Mouse (Mus musculus): ENCODE measurements around the gene A230050P20Rik.
"Not testable (repeated sequence)": the region's sequence is repeated elsewhere in the genome, so short reads cannot be mapped to it uniquely, and the experiment has no call there.

A230050P20Rik gene

DNA sequence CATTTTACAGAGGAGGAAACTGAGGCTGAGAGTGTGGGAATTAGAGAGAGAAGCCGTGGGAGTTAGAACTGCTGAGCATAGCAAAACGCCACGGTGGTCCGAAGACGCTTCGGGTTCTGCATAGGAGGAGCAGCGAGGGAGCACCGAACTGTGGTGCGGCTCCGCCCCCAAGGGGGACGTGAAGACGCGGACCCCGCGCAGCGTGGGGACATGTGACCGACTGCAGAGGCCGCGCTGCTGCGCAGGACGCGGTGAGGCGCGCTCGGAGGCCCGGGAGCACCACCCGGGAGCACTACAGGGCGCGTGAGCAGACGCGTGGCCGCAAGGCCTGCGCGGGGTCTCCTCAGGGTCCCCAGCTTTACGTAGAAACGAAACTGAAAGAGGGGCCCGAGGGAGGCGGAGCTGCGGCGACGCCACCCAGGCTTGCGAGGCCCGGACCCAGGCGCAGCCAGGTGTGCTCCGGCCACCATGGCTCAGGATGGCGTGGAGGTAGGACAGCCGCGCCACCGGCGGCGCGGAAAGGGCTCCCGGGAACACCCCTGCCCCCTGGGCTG lies at the start of gene A230050P20Rik:
Gene A230050P20Rik (plus strand): TSS at position 195 of the 554 bp plus-strand sequence.
- peak; percentile 18 for DNase-seq (ENCODE audit: low read depth, low spot score)

DNA sequence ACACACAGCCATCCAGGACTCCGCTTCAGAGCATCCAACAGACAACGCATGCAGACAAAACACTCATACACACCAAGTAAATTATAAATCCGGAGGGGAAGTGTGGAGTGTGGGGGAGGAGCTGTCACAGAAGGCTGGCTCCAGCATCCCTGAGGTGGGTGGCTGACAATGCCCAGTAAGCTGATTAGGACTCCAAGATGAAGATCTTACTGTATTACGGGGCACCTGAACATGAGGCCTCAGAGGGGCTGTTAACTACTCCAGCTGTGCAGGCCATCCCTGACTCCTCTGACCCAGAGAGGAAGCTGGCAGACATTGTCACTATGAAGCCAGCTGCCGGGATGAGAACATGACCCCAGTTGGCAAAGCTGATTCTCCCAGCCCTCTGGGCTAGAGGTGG lies 48.4 kb upstream of the A230050P20Rik start:
- peak; percentile 71 for DNase-seq (ENCODE audit: low read depth, low spot score)

DNA sequence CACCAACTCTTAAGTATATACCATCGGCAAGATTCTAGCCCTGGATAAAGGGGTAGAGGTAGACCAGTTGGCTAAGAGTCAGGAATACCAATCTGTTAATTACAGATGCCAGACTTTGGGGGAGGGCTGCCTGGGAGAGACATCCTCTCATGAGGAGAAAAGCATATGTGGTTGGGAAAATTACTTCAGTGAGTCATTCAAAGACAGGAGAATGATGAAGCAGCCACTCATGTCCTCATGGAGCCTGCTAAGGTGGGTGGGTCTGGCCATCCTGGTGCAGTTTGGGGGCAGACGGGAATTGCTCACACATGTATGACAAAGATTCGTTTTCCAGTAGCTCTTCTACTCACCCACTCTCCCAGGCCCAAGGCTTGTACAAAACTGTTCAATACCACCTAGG lies 45.6 kb upstream of the A230050P20Rik start:
- no peak for DNase-seq (ENCODE audit: low read depth, low spot score)

DNA sequence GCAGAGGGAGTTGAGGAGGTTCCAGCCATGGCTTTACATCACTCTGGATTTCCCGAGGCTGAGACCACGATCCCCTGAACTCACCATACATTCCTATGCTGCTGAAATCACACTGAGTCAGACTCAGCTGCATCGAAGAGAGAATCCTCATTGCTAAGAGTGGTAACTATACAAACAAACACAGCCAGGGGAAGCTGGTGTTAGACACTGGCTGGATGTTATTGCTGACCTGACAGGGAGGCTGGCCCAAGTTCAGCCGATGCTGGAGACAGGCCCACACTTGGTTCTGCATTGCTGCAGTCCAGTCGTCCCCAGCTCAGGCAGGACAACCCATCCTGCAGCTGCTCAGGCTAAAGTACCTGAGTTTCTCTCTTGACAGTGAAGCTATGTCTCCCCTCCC lies 42.7 kb upstream of the A230050P20Rik start:
- DNase-seq (ENCODE audit: low read depth, low spot score), result no peak

DNA sequence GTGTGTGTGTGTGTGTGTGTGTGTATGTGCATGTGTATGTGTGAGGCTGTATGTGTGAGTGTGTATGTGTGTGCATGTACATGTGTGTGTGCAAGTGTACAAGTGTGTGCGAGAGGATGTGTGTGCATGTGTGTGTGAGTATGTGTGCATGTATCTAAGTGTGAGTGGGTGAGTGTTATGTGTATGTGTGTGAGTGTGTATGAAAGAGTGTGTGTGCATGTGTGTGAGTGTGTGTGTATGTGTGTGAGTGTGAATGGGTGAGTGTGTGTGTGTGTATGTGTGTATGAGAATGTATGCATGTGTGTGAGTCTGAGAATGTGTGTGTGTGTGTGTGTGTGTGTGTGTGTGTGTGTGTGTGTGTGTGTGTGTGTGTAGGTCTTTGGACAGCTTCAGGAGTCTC lies 40.3 kb upstream of the A230050P20Rik start:
- no peak for DNase-seq (ENCODE audit: low read depth, low spot score)

DNA sequence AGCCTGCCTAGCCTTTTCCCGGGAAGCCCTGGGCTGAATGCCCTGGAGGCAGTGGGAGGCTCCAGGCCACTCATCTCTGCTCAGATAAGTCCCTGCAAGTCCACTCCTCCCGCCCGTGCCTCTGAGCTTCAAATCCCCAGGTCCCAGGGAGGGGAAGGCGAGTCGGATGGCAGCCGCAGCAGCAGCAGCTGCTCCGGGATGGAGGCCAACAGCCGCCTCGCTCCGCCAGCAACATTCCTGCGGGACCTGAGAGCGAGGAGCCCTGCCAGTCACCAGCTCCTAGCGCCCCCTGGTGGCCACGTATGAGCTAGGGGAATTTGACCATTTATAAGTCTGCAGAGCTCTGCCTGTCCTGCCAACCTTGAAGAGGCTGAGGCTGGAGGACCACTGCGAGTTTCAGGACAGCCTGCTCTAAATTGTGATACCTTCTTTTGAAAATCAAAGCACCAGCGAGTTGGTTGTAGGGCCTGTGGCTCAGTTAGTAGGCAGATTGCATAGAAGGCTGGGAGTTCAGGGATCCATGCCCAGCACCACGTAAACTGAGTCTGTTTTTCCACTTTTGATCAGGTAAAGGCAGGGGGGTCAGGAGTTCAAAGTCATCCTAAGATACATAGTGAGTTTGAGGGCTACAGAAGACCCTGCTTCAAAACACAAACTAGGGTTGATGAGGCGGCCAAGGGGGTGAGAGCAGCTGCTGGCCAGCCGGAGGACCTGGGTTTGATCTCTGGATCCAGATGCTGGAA lies 37.4 kb upstream of the A230050P20Rik start:
- peak; percentile 79 for DNase-seq (ENCODE audit: low read depth, low spot score)

DNA sequence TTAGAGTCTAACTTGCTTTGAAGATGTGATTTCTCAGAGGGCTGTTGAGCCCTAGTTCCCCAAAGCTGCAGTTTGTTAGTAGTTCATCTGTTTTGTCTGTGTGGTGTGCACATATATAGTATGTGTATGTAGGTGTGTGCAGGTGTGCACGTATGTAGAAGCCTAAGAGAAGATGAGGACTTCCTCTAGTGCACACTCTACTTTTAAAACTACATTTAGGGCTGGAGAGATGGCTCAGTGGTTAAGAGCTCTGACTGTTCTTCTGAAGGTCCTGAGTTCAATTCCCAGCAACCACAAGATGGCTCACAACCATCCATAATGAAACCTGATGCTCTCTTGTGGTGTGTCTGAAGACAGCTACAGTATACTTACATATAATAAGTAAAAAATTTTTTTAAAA lies 33.6 kb upstream of the A230050P20Rik start:
- no peak for DNase-seq (ENCODE audit: low read depth, low spot score)

DNA sequence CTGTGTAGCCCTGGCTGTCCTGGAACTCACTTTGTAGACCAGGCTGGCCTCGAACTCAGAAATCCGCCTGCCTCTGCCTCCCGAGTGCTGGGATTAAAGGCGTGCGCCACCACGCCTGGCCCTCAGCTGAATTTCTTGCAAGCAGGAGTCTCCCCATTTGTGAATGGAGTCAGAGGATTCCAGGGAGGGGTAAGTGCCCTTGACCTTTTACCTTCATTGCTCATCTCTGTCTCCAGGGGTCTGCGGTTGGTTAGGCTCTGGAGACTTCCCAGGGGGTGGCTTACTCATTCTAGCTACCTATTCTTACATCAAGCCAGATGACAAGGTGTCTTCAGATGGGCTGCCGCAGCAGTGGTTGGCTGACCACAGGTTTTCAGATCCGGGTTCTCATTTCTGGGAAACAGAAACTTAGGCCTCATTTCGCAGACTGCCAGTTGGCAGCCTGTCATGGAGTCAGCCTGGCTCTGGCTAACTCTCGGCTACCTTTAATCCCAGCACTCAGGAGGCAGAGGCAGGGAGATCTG lies 32.9 kb upstream of the A230050P20Rik start:
- DNase-seq (ENCODE audit: low read depth, low spot score), result not testable (repeated sequence)

DNA sequence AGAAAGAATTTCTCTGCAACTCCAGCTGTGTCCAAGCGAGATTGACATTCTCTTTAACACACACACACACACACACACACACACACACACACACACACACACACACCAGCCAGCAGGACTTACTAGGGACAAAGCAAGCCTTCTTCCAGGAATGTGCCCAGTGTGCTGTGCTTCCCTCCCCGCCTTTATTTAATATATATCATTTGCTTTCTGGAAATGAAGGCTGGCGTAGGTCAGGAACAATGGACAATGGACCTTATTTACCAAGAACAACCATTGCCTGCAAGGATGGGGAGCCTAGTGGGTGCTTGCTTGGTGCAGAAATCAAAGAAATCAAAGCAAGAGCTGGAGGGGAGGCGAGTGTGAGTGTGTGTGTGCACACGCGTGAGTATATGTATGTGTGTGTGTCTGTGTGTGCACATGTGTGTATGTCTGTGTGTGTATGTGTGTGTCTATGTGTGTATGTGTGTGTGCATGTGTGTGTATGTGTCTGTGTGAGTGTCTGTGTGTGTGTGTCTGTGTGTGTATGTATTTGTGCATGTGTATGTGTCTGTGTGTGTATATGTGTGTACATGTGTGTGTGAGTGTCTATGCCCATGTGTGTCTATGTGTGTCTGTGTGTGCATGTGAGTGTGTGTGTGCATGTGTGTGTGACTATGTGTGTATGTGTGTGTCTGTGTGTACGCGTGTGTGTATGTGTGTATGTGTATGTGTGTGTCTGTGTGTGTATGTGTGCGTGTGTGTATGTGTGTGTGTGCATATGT lies 31.1 kb upstream of the A230050P20Rik start:
- DNase-seq (ENCODE audit: low read depth, low spot score), result no peak

DNA sequence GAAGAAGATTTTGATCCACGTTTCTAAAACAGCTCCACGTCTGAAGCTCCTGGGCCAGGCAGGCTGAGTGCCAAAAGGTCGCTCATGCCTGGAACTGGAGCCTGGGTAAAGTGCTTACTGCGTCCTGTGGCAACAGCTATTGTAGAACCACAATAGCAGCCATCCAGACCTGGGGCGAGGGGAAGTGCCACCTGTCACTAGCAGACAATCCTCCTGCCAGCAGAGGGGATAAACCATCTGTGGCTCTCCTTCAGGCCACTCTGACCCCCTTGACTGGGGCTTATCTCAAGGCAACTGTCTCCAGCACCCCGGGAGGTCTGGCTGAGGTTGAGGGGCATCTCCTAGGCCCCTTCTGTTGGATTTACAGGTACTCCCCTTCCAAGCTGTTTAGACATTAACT lies 29.5 kb upstream of the A230050P20Rik start:
- DNase-seq (ENCODE audit: low read depth, low spot score), result no peak

DNA sequence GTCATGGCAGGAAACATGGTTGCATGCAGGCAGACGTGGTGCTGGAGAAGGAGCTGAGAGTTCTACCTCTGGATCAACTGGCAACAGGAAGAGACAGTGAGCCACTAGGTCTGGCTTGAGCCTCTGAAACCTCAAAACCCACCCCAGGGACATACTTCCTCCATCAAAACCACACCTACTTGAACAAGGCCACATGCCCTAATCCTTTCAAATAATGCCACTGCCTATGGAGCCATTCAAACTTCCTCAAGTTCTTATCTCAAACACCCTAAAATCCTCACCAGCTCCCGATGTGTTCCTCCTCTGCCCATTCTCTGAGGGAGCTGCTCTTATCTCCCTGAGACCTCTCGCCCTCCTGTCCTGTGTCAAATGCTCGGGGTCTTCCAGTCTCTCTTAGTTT lies 26.2 kb upstream of the A230050P20Rik start:
- no peak for DNase-seq (ENCODE audit: low read depth, low spot score)

DNA sequence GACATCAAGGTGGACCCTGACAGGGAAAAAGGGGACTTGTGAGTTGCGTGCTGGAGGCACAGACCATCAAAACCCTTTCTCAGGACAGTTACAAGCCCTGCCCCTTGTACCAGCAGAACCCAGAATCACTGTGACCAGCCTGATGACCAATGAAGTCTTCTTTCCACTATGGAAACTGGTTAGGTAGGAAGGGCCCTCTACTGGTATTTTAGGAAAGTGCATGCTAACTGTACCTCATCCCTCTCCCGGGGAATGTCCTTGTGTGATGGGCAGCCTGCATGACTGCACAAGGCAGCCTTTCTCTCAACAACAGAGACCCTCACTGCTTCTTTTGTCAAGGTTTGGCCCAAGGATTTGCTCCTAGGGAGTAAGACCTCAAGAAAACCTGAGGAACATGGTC lies 25.8 kb upstream of the A230050P20Rik start:
- no peak for DNase-seq (ENCODE audit: low read depth, low spot score)

DNA sequence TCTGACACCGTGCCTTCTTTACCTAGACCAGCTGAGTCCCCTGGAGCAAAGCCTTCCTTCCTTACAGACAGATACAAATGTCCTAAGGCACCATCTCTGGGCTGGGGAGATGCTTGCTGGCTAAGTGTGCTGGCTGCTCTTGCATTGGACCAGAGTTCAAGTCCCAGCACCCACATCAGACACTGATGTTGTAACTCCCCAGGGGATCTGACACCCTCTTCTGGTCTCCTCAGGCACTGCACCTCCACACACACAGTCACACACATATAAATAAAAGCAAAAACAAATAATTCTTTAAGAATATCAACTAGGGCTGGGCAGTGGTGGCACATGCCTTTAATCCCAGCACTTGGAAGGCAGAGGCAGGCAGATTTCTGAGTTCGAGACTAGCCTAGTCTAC lies 18.3 kb upstream of the A230050P20Rik start:
- no peak for DNase-seq (ENCODE audit: low read depth, low spot score)

DNA sequence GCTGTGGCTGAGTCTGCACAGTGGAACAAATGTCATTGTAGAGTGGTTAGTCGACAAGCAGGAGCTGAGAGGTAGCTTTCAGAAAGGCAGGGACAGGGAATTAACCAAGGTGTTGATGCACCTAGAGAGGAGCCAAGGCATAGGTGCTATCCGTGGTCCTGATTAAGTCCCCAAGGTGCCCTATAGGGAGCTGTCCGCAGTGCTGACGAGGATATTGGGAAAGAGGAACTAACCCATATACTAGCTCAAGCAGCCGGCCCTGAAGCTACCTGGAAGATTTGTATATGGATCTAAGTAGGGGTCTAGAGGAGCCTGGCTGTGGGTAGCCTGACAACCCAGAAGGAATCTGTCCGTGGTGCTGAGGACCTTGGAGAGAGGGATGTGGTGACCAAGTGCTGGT lies 11.3 kb upstream of the A230050P20Rik start:
- DNase-seq (ENCODE audit: low read depth, low spot score), result no peak

DNA sequence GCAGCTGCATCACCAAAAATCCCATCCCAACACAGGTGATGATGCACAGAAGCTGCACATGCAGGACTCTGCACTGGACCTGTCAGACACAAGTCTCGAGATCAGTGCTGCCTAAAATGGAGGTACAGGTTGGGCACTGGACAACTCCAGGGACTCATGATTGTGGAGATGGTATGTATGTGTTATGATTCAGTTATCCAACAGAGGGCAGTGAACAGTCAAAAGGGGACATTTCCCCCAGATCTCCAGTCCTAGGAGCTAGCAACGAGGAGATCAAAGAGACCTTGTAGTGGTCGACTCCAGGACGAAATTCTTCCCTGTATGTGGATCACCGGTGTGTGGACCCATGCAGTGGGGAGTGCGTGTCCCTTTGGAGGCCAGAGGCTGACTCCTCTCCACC lies 8.5 kb upstream of the A230050P20Rik start:
- no peak for DNase-seq (ENCODE audit: low read depth, low spot score)

DNA sequence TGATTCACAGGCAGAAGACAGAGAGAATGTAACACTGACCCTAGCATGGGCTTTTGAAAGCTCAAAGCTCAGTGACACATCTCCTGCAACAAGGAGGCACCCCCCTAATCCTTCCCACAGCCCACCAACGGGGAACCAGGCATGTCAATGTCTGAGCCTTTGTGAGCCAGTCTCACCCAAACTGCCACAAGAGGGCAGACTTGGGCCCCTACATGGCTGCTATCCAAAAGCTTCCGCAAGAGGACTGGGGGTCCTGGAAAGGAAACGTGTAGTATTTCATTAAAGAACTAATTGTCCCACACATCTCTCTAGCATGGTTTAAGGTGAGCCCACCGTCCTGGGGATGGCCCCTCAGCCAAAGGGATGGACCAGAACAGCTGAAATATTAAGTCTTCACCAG lies 6.6 kb upstream of the A230050P20Rik start:
- DNase-seq (ENCODE audit: low read depth, low spot score), result no peak

DNA sequence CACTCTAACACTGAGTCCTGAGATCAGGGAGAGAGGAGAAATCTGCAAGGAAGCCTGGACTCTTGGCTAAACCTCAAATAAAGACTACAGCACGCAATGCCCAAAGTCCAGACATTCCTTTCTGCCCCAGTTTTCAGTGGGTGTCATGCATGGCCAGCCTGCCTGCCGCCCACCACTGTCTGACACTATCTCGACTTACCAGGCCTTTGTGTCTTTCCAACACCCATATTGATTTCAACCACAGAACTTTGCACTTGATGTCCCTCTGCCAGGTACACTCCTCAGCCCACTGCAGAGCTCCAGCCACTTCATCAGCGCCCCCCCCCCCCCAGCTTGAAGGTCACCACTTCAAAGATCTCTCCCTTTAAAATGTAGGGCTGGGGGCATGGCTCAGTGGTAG lies 6.2 kb upstream of the A230050P20Rik start:
- no peak for DNase-seq (ENCODE audit: low read depth, low spot score)

DNA sequence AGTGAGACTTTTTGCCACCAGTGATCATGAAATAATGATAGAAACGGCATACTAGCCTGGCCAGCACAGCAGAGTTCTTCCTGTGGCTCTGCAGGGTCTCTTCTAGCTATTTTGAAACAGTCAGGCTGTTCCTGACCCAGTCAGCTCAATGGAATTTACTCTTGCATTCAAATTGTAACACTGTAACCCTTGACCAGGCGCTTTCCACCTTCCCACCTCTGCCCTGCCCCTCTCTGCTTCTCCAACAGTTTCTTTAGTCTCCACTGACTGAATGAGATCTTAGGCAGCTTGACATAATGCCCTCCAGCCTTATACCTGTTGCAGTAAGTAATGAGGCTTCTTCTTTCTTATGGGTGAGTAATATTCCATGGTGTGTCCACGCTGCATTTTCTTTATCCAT lies 1.6 kb upstream of the A230050P20Rik start:
- DNase-seq (ENCODE audit: low read depth, low spot score), result no peak

DNA sequence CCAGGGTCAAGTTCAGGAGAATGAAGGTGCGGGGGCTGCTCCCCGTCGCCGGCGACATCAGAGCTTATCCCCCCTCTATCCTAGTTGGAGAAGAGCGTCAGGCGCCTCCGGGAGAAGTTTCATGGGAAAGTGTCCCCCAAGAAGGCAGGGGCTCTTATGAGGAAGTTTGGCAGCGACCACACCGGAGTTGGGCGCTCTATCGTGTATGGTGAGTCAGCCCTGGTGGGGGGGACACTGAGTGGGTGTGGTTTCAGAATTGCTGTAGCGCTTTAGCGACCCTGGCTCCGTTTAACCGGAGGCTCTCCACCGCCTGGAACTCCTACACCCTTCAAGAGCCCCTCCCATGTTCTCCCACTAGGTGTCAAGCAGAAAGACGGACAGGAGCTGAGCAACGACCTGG lies 804 bp downstream of the A230050P20Rik start:
- no peak for DNase-seq (ENCODE audit: low read depth, low spot score)

DNA sequence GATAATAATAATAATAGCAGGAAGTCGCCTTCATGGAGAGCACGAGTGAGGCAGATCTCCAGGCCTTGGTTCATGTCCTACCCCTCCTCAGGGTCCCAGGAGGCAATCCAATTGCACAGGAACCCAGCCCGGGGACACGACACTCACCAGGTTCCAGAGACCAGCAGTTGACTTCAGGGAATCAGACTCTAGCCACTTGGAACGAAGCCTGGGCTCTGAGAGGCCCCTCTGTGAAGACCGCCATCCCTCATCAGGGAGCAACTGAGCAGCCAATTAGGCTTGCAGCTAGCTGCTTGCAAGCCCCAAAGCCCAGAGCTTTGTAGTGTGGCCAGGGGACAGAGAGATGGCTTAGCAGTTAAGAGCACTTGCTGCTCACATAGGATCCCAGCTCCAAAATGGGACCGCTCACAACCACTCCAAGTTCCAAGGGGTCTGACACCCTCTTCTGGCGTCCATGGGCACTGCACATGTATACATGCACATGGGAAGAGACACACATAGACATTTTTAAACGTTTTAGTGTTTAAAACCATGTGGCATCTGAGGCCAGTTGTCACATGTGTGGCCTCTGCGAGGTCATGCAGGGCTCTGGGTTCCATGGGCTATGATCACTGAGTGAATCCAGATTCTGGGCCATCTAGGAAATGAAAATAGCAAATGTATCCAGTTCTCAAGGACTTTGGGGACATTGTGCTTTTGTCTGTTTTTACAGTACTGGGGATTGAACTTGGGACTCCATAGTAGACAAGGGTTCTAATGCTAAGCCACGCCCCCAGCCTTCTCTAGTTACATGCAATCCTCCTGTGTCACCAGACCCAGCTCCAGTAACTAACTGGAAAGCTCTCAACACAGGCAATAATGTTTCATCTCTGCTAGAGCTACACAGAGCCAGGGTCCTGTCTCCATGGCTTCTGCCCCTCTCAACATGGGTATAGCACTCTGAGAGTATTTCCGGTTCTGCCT lies 2.0 kb downstream of the A230050P20Rik start:
- no peak for DNase-seq (ENCODE audit: low read depth, low spot score)

DNA sequence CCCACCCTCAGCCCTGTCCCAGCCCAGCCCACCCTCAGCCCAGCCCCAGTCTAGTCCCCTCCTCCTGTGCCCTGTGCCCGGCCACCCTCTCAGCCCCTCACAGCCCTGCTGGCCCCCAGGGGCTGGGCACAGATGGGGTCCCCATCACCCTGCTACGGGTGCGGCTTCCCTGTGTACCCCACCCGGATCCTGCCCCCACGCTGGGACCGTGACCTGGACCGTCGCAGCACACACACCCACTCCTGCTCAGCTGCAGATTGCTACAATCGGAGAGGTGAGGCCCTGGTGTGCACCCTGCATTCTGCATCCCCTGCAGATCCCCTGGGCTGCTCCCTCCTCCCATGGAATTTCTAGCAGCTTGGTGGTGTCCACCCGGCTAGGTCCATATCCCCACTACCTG lies 4.5 kb downstream of the A230050P20Rik start:
- DNase-seq (ENCODE audit: low read depth, low spot score), result no peak
